Mouse (Mus musculus) forebrain, embryonic 13.5 days (tissue): ENCODE data around the gene Myo15b. TPM values are rescaled to one million over a fixed set of nuclear protein-coding genes. Genes with fewer than 3 reads are reported as not detected.

Experiments used
- ATAC-seq: fragments of 200-750 bp; cut with Nextera tagmentation; 2 replicates; pipeline ENCODE4 v1.8.0; 2017
- H3K27ac ChIP-seq: fragments of 300-500 bp; sonication (generic); 2 replicates; pipeline ENCODE4 v1.5.1; 2015; ENCODE audit warnings: inconsistent platforms, mild to moderate bottlenecking, moderate library complexity
- H3K27me3 ChIP-seq: fragments of 300-500 bp; sonication (generic); 2 replicates; pipeline ENCODE4 v1.6.1; 2015; ENCODE audit warnings: mild to moderate bottlenecking, inconsistent platforms
- H3K36me3 ChIP-seq: fragments of 300-500 bp; sonication (generic); 2 replicates; pipeline ENCODE4 v1.6.1; 2015; ENCODE audit warnings: mild to moderate bottlenecking, inconsistent platforms; ENCODE audit not compliant: poor library complexity, severe bottlenecking
- H3K4me1 ChIP-seq: fragments of 300-500 bp; sonication (generic); 2 replicates; pipeline ENCODE4 v1.6.1; 2015; ENCODE audit warnings: inconsistent platforms
- H3K4me2 ChIP-seq: fragments of 300-500 bp; sonication (generic); 2 replicates; pipeline ENCODE4 v1.6.1; 2015; ENCODE audit warnings: inconsistent platforms, mild to moderate bottlenecking, moderate library complexity
- H3K4me3 ChIP-seq: fragments of 300-500 bp; sonication (generic); 2 replicates; pipeline ENCODE4 v1.5.1; 2015; ENCODE audit warnings: mild to moderate bottlenecking, inconsistent platforms
- H3K9ac ChIP-seq: fragments of 300-500 bp; sonication (generic); 2 replicates; pipeline ENCODE4 v1.6.1; 2015; ENCODE audit warnings: mild to moderate bottlenecking, inconsistent platforms
- H3K9me3 ChIP-seq: fragments of 300-500 bp; sonication (generic); replicated peaks from 2 replicates; pipeline ENCODE4 v1.6.1; 2016; ENCODE audit warnings: inconsistent platforms
- WGBS: fragments of 180-500 bp; shearing (Covaris S2); methylation state at CpG from one replicate; pipeline ENCODE4 v1.1.7; 2015; 5-methylcytosine and 5-hydroxymethylcytosine counted together
- polyA plus RNA-seq: library from polyadenylated mRNA; unstranded; fragments of >200 nt; fragmentation: Nextera tagmentation; extraction: Ambion mirVana; gene quantifications from 2 replicates; pipeline ENCODE4 v1.2.1, GENCODE M21; 2015

Myo15b gene
- polyA plus RNA-seq, 1 experiment from 2014 or later: 0.21 TPM

DNA sequence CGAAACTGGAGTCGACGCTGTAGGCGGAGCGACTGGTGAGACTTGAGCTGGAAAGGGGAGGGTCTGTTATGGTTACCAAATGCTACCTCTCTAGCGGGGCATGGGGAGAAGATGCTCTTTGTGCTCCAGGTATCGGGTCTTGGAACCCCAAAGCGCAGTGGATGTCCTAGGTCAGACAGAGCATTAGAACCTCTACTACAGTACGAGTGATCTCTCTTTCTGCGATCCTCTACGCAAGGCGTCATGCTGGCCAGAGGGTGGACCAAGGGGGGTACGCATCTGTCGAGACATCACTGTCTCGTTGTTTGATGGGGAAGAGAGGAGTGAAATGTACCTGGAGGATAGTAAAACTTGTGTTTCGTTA, 75.5 kb downstream of the Myo15b start:
- Histone ChIP-seq H3K27ac (no peak overlapping the region), H3K4me3 (peak overlapping the region; percentile 68), H3K27me3 (no peaks in the 10 kb centered on the region), H3K4me1 (peaks cover 28% of the 10 kb centered on the region), H3K9ac (peak overlapping the region; percentile 74), H3K9me3 (no peaks in the 10 kb centered on the region), H3K4me2 (peak overlapping the region; percentile 93), H3K36me3 (peaks cover 38% of the 10 kb centered on the region)
- WGBS: under 1% methylated on average over 16 of the region's 16 CpGs
- peak; percentile 73 for ATAC-seq

DNA sequence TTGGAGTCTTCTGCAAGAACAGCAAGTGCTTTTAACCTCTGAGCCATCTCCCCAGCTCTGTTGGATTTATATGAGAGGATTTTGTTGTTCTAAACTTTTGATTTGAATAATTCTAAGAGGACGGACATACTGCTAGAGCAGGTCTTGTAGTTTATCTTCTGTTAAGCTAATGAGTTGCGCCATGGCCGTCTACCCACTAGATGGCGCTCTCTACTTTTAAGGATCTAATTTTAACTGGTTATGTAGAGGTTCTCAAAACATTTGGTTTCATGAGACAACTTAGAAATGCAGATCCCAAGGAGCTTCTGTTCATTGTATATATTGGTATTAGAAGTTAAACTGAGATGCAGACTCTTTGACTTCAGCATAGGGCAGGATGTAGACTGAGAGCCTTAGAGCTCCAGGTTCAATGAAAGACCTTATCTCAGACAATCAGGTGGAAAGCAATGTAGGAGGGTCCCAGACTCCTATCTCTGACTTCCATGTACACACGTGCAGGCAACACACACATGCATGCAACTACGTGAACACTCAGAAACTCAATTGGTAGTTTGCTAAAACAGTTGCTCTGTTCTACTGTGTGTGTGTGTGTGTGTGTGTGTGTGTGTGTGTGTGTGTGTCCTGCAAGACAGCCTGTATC, 81.6 kb downstream of the Myo15b start:
- Histone ChIP-seq H3K27me3 (no peaks in the 10 kb centered on the region), H3K4me2 (no peak overlapping the region), H3K9ac (no peak overlapping the region), H3K27ac (no peak overlapping the region), H3K4me1 (peaks cover 6% of the 10 kb centered on the region), H3K36me3 (peaks cover 87% of the 10 kb centered on the region), H3K9me3 (no peaks in the 10 kb centered on the region), H3K4me3 (no peak overlapping the region)
- no peak for ATAC-seq
- 39% methylated on average over 6 of the region's 6 CpGs for WGBS

DNA sequence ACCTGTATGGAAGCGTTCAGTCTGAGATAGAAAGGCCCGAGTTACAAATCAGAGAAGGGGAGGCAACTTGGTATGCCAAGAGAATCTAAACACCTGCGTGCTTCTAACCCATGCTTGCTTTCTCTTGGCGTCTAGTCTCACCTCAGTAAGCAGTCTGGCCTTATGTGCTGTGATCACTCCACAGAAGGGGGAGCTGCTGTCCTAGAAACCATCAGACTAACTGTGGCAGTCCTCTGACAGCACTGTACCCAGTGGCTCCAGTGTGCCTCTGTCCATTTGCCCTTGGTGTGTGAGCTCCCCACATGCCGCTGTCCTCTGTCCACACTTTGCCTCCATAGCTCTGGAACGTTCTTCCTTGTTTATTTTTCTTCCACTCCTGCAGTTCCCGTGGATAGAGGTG, 83.8 kb downstream of the Myo15b start:
- no peaks in the 10 kb centered on the region for H3K4me1 ChIP-seq
- ATAC-seq: no peak
- H3K36me3 ChIP-seq: peaks cover 91% of the 10 kb centered on the region
- no peaks in the 10 kb centered on the region for H3K9me3 ChIP-seq
- H3K4me2 ChIP-seq: no peak overlapping the region
- WGBS: 90% methylated on average over 7 of the region's 7 CpGs
- H3K27me3 ChIP-seq: no peaks in the 10 kb centered on the region
- no peak overlapping the region for H3K27ac ChIP-seq
- H3K9ac ChIP-seq: no peak overlapping the region
- no peak overlapping the region for H3K4me3 ChIP-seq

Other genes with a start within 250 kb of the Myo15b start
- 12.4 and 13.4 TPM in 2 replicates for gene Mif4gd, start 245.4 kb upstream of the Myo15b start, polyA plus RNA-seq
- 37.6 and 37.8 TPM in 2 replicates for gene Slc25a19, start 230.1 kb upstream of the Myo15b start, polyA plus RNA-seq
- gene Grb2, start 149.8 kb upstream of the Myo15b start, polyA plus RNA-seq: 137 and 139 TPM in 2 replicates
- gene Tmem94, start 93.0 kb upstream of the Myo15b start, polyA plus RNA-seq: 28.0 and 29.5 TPM in 2 replicates
- 10.7 and 13.3 TPM in 2 replicates for gene Caskin2, start 44.8 kb upstream of the Myo15b start, polyA plus RNA-seq
- gene Tsen54, start 43.7 kb upstream of the Myo15b start, polyA plus RNA-seq: 23.2 and 23.9 TPM in 2 replicates
- gene Llgl2, start 34.4 kb upstream of the Myo15b start, polyA plus RNA-seq: 0.68 and 1.2 TPM in 2 replicates
- 1.4 and 1.5 TPM in 2 replicates for gene Smim5, start 41.6 kb downstream of the Myo15b start, polyA plus RNA-seq
- gene Smim6, start 53.6 kb downstream of the Myo15b start, polyA plus RNA-seq: 0.80 and 0.86 TPM in 2 replicates
- 56.1 and 62.4 TPM in 2 replicates for gene Sap30bp, start 74.9 kb downstream of the Myo15b start, polyA plus RNA-seq
- gene Recql5, start 75.1 kb downstream of the Myo15b start, polyA plus RNA-seq: 24.4 and 29.6 TPM in 2 replicates
- 0.21 and 0.38 TPM in 2 replicates for gene Itgb4, start 116.3 kb downstream of the Myo15b start, polyA plus RNA-seq
- gene Galk1, start 154.3 kb downstream of the Myo15b start, polyA plus RNA-seq: 74.8 and 86.1 TPM in 2 replicates
- gene H3f3b, start 169.6 kb downstream of the Myo15b start, polyA plus RNA-seq: 2,689 and 2,766 TPM in 2 replicates
- 38.0 and 42.3 TPM in 2 replicates for gene Unk, start 171.9 kb downstream of the Myo15b start, polyA plus RNA-seq
- gene Unc13d, start 219.6 kb downstream of the Myo15b start, polyA plus RNA-seq: 0.84 and 0.98 TPM in 2 replicates
- 114 and 115 TPM in 2 replicates for gene Wbp2, start 228.6 kb downstream of the Myo15b start, polyA plus RNA-seq